Mouse (Mus musculus): ENCODE data around the gene Mobp. TPM values are rescaled to one million over a fixed set of nuclear protein-coding genes. Genes with fewer than 3 reads are reported as not detected.
"Not testable (repeated sequence)": the region's sequence is repeated elsewhere in the genome, so short reads cannot be mapped to it uniquely, and the experiment has no call there.

Gene Mobp
- not detected in 2 replicates for polyA plus RNA-seq (2015; fragmentation: Nextera tagmentation; extraction: Ambion mirVana)

- no peaks in the 10 kb centered on the region for H3K4me1 ChIP-seq
- H3K27me3 ChIP-seq, result no peaks in the 10 kb centered on the region
- WGBS, result 69% methylated on average over 11 of the region's 11 CpGs
- no peak within 1 kb of the TSS for H3K4me3 ChIP-seq
- ATAC-seq (ENCODE audit: borderline replicate concordance, extremely low read depth, low FRiP score, low TSS enrichment), result no peak
- no peak within 1 kb of the TSS for H3K4me2 ChIP-seq
- no peaks in the 10 kb centered on the region for H3K36me3 ChIP-seq
- no peak within 1 kb of the TSS for H3K27ac ChIP-seq
- no peaks in the 10 kb centered on the region for H3K9me3 ChIP-seq
- H3K9ac ChIP-seq, result no peak within 1 kb of the TSS
These were observed at the start of gene Mobp for GRCm38 (mm10) chr9:120149222-120149828. TSS of gene Mobp (plus strand) at chr9:120149707.

- H3K4me2 ChIP-seq, result no peak overlapping the region
- H3K27ac ChIP-seq, result no peak overlapping the region
- no peak for ATAC-seq (ENCODE audit: borderline replicate concordance, extremely low read depth, low FRiP score, low TSS enrichment)
- H3K4me3 ChIP-seq, result no peak overlapping the region
- no peaks in the 10 kb centered on the region for H3K36me3 ChIP-seq
- H3K9me3 ChIP-seq, result 0 out of 2 replicates have a peak, but pooled peaks cover 9% of the 10 kb centered on the region
- WGBS, result 88% methylated on average over 2 of the region's 2 CpGs
- H3K9ac ChIP-seq, result no peak overlapping the region
- no peaks in the 10 kb centered on the region for H3K4me1 ChIP-seq
- H3K27me3 ChIP-seq, result no peaks in the 10 kb centered on the region
These were observed 48.3 kb upstream of the Mobp start for GRCm38 (mm10) chr9:120101165-120101564.

- H3K36me3 ChIP-seq; H3K4me3 ChIP-seq; H3K9ac ChIP-seq; H3K27ac ChIP-seq; ATAC-seq (ENCODE audit: borderline replicate concordance, extremely low read depth, low FRiP score, low TSS enrichment); H3K27me3 ChIP-seq; H3K9me3 ChIP-seq; H3K4me1 ChIP-seq; H3K4me2 ChIP-seq: not testable (repeated sequence)
- 90% methylated on average over 12 of the region's 12 CpGs for WGBS
These were observed 40.6 kb upstream of the Mobp start for GRCm38 (mm10) chr9:120108953-120109352.

- Histone ChIP-seq H3K4me3 (peak within 1 kb of the TSS; percentile 95), H3K27ac (peak within 1 kb of the TSS; percentile 97), H3K4me1 (peaks cover 6% of the 10 kb centered on the region), H3K9me3 (no peaks in the 10 kb centered on the region), H3K9ac (peak within 1 kb of the TSS; percentile 75), H3K4me2 (peak within 1 kb of the TSS; percentile 59), H3K36me3 (no peaks in the 10 kb centered on the region), H3K27me3 (no peaks in the 10 kb centered on the region)
- ATAC-seq (ENCODE audit: borderline replicate concordance, extremely low read depth, low FRiP score, low TSS enrichment), result peak; percentile 98
- WGBS, result under 1% methylated on average over 62 of the region's 62 CpGs
These were observed 39.1 kb upstream of the Mobp start, which contains the start of gene Slc25a38 for GRCm38 (mm10) chr9:120110211-120111018. TSS of gene Slc25a38 (plus strand) at chr9:120110374.

GRCm38 (mm10) chr9:120111156-120111945 is 38.2 kb upstream of the Mobp start:
- H3K9me3 ChIP-seq, result no peaks in the 10 kb centered on the region
- H3K4me2 ChIP-seq, result peak overlapping the region; percentile 59
- peak overlapping the region; percentile 97 for H3K27ac ChIP-seq
- no peaks in the 10 kb centered on the region for H3K27me3 ChIP-seq
- peak overlapping the region; percentile 95 for H3K4me3 ChIP-seq
- peak overlapping the region; percentile 75; the same call in 1 of the 2 replicates for H3K9ac ChIP-seq
- peaks cover 6% of the 10 kb centered on the region for H3K4me1 ChIP-seq
- no peaks in the 10 kb centered on the region for H3K36me3 ChIP-seq
- ATAC-seq (ENCODE audit: borderline replicate concordance, extremely low read depth, low FRiP score, low TSS enrichment), result no peak
- WGBS, result 65% methylated on average over 15 of the region's 15 CpGs

- H3K36me3 ChIP-seq, result peaks cover 4% of the 10 kb centered on the region
- H3K4me1 ChIP-seq, result peaks cover 6% of the 10 kb centered on the region
- WGBS, result 85% methylated on average over 6 of the region's 6 CpGs
- no peak overlapping the region for H3K4me3 ChIP-seq
- no peak overlapping the region for H3K9ac ChIP-seq
- no peak overlapping the region for H3K27ac ChIP-seq
- H3K9me3 ChIP-seq, result no peaks in the 10 kb centered on the region
- no peak for ATAC-seq (ENCODE audit: borderline replicate concordance, extremely low read depth, low FRiP score, low TSS enrichment)
- no peak overlapping the region for H3K4me2 ChIP-seq
- no peaks in the 10 kb centered on the region for H3K27me3 ChIP-seq
These were observed 37.0 kb upstream of the Mobp start for GRCm38 (mm10) chr9:120112472-120112871.

GRCm38 (mm10) chr9:120113456-120113855 is 36.1 kb upstream of the Mobp start:
- peaks cover 11% of the 10 kb centered on the region for H3K36me3 ChIP-seq
- H3K27me3 ChIP-seq, result no peaks in the 10 kb centered on the region
- H3K4me2 ChIP-seq, result no peak overlapping the region
- no peak overlapping the region for H3K4me3 ChIP-seq
- H3K4me1 ChIP-seq, result peaks cover 6% of the 10 kb centered on the region
- H3K9me3 ChIP-seq, result no peaks in the 10 kb centered on the region
- no peak overlapping the region for H3K9ac ChIP-seq
- 88% methylated on average over 7 of the region's 7 CpGs for WGBS
- H3K27ac ChIP-seq, result no peak overlapping the region
- ATAC-seq (ENCODE audit: borderline replicate concordance, extremely low read depth, low FRiP score, low TSS enrichment), result no peak

- Histone ChIP-seq H3K4me1 (peaks cover 6% of the 10 kb centered on the region), H3K4me3 (no peak overlapping the region), H3K36me3 (peaks cover 13% of the 10 kb centered on the region), H3K9me3 (no peaks in the 10 kb centered on the region), H3K9ac (no peak overlapping the region), H3K27ac (no peak overlapping the region), H3K27me3 (no peaks in the 10 kb centered on the region), H3K4me2 (no peak overlapping the region)
- WGBS, result 78% methylated on average over 17 of the region's 17 CpGs
- ATAC-seq (ENCODE audit: borderline replicate concordance, extremely low read depth, low FRiP score, low TSS enrichment), result no peak
These were observed 35.3 kb upstream of the Mobp start for GRCm38 (mm10) chr9:120114051-120114788.

GRCm38 (mm10) chr9:120114789-120115151 is 34.7 kb upstream of the Mobp start:
- Histone ChIP-seq H3K9ac (no peak overlapping the region), H3K36me3 (peaks cover 15% of the 10 kb centered on the region), H3K4me3 (no peak overlapping the region), H3K27me3 (no peaks in the 10 kb centered on the region), H3K4me2 (no peak overlapping the region), H3K4me1 (peaks cover 6% of the 10 kb centered on the region), H3K27ac (no peak overlapping the region), H3K9me3 (no peaks in the 10 kb centered on the region)
- 98% methylated on average over 2 of the region's 2 CpGs for WGBS
- ATAC-seq (ENCODE audit: borderline replicate concordance, extremely low read depth, low FRiP score, low TSS enrichment), result no peak

DNA sequence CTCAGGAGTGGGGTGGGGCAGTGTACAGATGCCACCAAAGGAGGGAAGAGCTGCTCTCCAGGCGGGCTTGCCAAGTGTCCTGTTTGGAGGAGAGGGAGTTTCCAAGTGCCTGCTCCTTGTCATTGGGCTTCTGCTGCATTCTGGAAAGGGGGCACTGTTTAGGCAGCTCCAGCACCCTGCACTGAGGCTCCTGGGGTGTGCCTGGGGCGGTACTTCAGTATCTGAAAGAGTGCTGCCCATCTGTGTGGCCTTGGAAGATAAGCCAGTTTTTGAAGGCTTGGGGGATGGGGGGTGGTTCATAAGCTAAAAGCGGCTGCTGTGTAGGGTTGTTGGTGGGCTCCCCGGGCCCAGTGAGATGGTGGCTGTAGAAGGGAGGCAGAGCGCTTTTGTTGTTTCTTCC is 33.9 kb upstream of the Mobp start:
- no peak overlapping the region for H3K4me2 ChIP-seq
- H3K4me3 ChIP-seq, result no peak overlapping the region
- H3K36me3 ChIP-seq, result peaks cover 21% of the 10 kb centered on the region
- ATAC-seq (ENCODE audit: borderline replicate concordance, extremely low read depth, low FRiP score, low TSS enrichment), result no peak
- H3K4me1 ChIP-seq, result peaks cover 6% of the 10 kb centered on the region
- H3K9ac ChIP-seq, result no peak overlapping the region
- H3K27me3 ChIP-seq, result no peaks in the 10 kb centered on the region
- WGBS, result 74% methylated on average over 5 of the region's 5 CpGs
- H3K9me3 ChIP-seq, result no peaks in the 10 kb centered on the region
- no peak overlapping the region for H3K27ac ChIP-seq

DNA sequence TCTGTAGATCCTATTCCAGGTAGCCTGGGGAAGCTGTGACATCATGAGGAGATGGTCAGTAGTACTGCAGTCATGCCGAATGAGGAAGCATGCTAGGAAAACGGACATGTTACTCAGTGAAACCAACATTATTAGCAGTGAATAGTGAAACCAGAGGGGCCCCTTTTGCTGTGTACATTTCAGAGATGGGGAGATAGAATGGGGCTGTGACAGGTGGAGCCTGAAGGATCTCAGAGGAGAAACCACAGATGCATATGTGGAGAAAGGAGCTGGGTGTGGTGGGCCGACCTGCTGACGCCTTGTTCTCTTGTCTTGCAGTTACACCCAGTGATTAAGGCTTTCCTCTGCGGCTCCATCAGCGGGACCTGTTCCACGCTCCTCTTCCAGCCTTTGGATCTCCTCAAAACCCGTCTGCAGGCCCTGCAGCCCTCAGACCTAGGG is 33.3 kb upstream of the Mobp start:
- no peak overlapping the region for H3K4me2 ChIP-seq
- H3K27ac ChIP-seq, result no peak overlapping the region
- H3K36me3 ChIP-seq, result peaks cover 27% of the 10 kb centered on the region
- H3K9me3 ChIP-seq, result no peaks in the 10 kb centered on the region
- WGBS, result 72% methylated on average over 8 of the region's 8 CpGs
- peaks cover 3% of the 10 kb centered on the region for H3K4me1 ChIP-seq
- H3K4me3 ChIP-seq, result no peak overlapping the region
- H3K27me3 ChIP-seq, result no peaks in the 10 kb centered on the region
- no peak for ATAC-seq (ENCODE audit: borderline replicate concordance, extremely low read depth, low FRiP score, low TSS enrichment)
- no peak overlapping the region for H3K9ac ChIP-seq

Data from lung, embryonic 15.5 days (tissue).